Mouse (Mus musculus): ENCODE data around the gene Kcnip1. TPM values are rescaled to one million over a fixed set of nuclear protein-coding genes. Genes with fewer than 3 reads are reported as not detected.

Gene Kcnip1
- polyA plus RNA-seq, 1 experiment from 2014 or later = 1.1 TPM

GRCm38 (mm10) chr11:33869559-33869958 is 123.4 kb downstream of the Kcnip1 start:
- H3K4me1 ChIP-seq (ENCODE audit: insufficient read depth, low read length) = peaks cover 16% of the 10 kb centered on the region
- no peak overlapping the region for H3K4me2 ChIP-seq (replicated peaks; ENCODE audit: low read depth, low read length)
- no peaks in the 10 kb centered on the region for H3K36me3 ChIP-seq (ENCODE audit: insufficient read depth, low read length)
- H3K4me3 ChIP-seq (ENCODE audit: low read length) = no peak overlapping the region
- H3K27me3 ChIP-seq (ENCODE audit: insufficient read depth, low read length) = no peaks in the 10 kb centered on the region
- no peak overlapping the region for H3K9ac ChIP-seq (replicated peaks; ENCODE audit: low read length)
- H3K27ac ChIP-seq (ENCODE audit: low read length) = no peak overlapping the region
- 76% methylated on average over 3 of the region's 3 CpGs for WGBS
- no peaks in the 10 kb centered on the region for H3K9me3 ChIP-seq (ENCODE audit: low read length)
- no peak for ATAC-seq (ENCODE audit: low FRiP score, low TSS enrichment)

GRCm38 (mm10) chr11:33866775-33867174 is 126.2 kb downstream of the Kcnip1 start:
- H3K9me3 ChIP-seq (ENCODE audit: low read length) = no peaks in the 10 kb centered on the region
- no peak overlapping the region for H3K4me3 ChIP-seq (ENCODE audit: low read length)
- H3K4me1 ChIP-seq (ENCODE audit: insufficient read depth, low read length) = no peaks in the 10 kb centered on the region
- H3K9ac ChIP-seq (replicated peaks; ENCODE audit: low read length) = no peak overlapping the region
- no peaks in the 10 kb centered on the region for H3K36me3 ChIP-seq (ENCODE audit: insufficient read depth, low read length)
- no peak overlapping the region for H3K27ac ChIP-seq (ENCODE audit: low read length)
- no peaks in the 10 kb centered on the region for H3K27me3 ChIP-seq (ENCODE audit: insufficient read depth, low read length)
- no peak for ATAC-seq (ENCODE audit: low FRiP score, low TSS enrichment)
- H3K4me2 ChIP-seq (replicated peaks; ENCODE audit: low read depth, low read length) = no peak overlapping the region
- 70% methylated on average over 6 of the region's 6 CpGs for WGBS

GRCm38 (mm10) chr11:33864245-33864644 is 128.7 kb downstream of the Kcnip1 start:
- H3K9me3 ChIP-seq (ENCODE audit: low read length) = no peaks in the 10 kb centered on the region
- H3K27ac ChIP-seq (ENCODE audit: low read length) = no peak overlapping the region
- no peaks in the 10 kb centered on the region for H3K36me3 ChIP-seq (ENCODE audit: insufficient read depth, low read length)
- no peak for ATAC-seq (ENCODE audit: low FRiP score, low TSS enrichment)
- WGBS = 96% methylated on average over 4 of the region's 4 CpGs
- no peak overlapping the region for H3K9ac ChIP-seq (replicated peaks; ENCODE audit: low read length)
- 0 out of 2 replicates have a peak, but pooled peaks cover 2% of the 10 kb centered on the region for H3K4me1 ChIP-seq (ENCODE audit: insufficient read depth, low read length)
- H3K4me2 ChIP-seq (replicated peaks; ENCODE audit: low read depth, low read length) = no peak overlapping the region
- no peak overlapping the region for H3K4me3 ChIP-seq (ENCODE audit: low read length)
- no peaks in the 10 kb centered on the region for H3K27me3 ChIP-seq (ENCODE audit: insufficient read depth, low read length)

GRCm38 (mm10) chr11:33861823-33862222 is 131.1 kb downstream of the Kcnip1 start:
- H3K36me3 ChIP-seq (ENCODE audit: insufficient read depth, low read length) = no peaks in the 10 kb centered on the region
- H3K9me3 ChIP-seq (ENCODE audit: low read length) = no peaks in the 10 kb centered on the region
- no peak overlapping the region for H3K27ac ChIP-seq (ENCODE audit: low read length)
- no peak overlapping the region for H3K4me2 ChIP-seq (replicated peaks; ENCODE audit: low read depth, low read length)
- no peak for ATAC-seq (ENCODE audit: low FRiP score, low TSS enrichment)
- 0 out of 2 replicates have a peak, but pooled peaks cover 2% of the 10 kb centered on the region for H3K4me1 ChIP-seq (ENCODE audit: insufficient read depth, low read length)
- H3K9ac ChIP-seq (replicated peaks; ENCODE audit: low read length) = no peak overlapping the region
- H3K27me3 ChIP-seq (ENCODE audit: insufficient read depth, low read length) = no peaks in the 10 kb centered on the region
- H3K4me3 ChIP-seq (ENCODE audit: low read length) = no peak overlapping the region

- Histone ChIP-seq H3K9me3 (ENCODE audit: low read length) (no peaks in the 10 kb centered on the region), H3K36me3 (ENCODE audit: insufficient read depth, low read length) (no peaks in the 10 kb centered on the region), H3K4me3 (ENCODE audit: low read length) (no peak overlapping the region), H3K4me2 (replicated peaks; ENCODE audit: low read depth, low read length) (no peak overlapping the region), H3K27me3 (ENCODE audit: insufficient read depth, low read length) (no peaks in the 10 kb centered on the region), H3K4me1 (ENCODE audit: insufficient read depth, low read length) (0 out of 2 replicates have a peak, but pooled peaks cover 2% of the 10 kb centered on the region), H3K27ac (ENCODE audit: low read length) (no peak overlapping the region; the same call in 1 of the 2 replicates), H3K9ac (replicated peaks; ENCODE audit: low read length) (no peak overlapping the region)
- ATAC-seq (ENCODE audit: low FRiP score, low TSS enrichment) = no peak
- 72% methylated on average over 4 of the region's 4 CpGs for WGBS
Observed at GRCm38 (mm10) chr11:33860905-33861582, 131.9 kb downstream of the Kcnip1 start.

- peaks cover 20% of the 10 kb centered on the region for H3K27me3 ChIP-seq (ENCODE audit: insufficient read depth, low read length)
- no peak overlapping the region for H3K9ac ChIP-seq (replicated peaks; ENCODE audit: low read length)
- no peaks in the 10 kb centered on the region for H3K9me3 ChIP-seq (ENCODE audit: low read length)
- H3K36me3 ChIP-seq (ENCODE audit: insufficient read depth, low read length) = no peaks in the 10 kb centered on the region
- ATAC-seq (ENCODE audit: low FRiP score, low TSS enrichment) = peak; percentile 87
- H3K27ac ChIP-seq (ENCODE audit: low read length) = no peak overlapping the region
- H3K4me3 ChIP-seq (ENCODE audit: low read length) = no peak overlapping the region
- H3K4me1 ChIP-seq (ENCODE audit: insufficient read depth, low read length) = peaks cover 10% of the 10 kb centered on the region; the same call in 1 of the 2 replicates
- 22% methylated on average over 11 of the region's 11 CpGs for WGBS
- H3K4me2 ChIP-seq (replicated peaks; ENCODE audit: low read depth, low read length) = no peak overlapping the region
Observed at GRCm38 (mm10) chr11:33849614-33850013, 143.3 kb downstream of the Kcnip1 start.

GRCm38 (mm10) chr11:33848685-33849084 is 144.3 kb downstream of the Kcnip1 start:
- H3K36me3 ChIP-seq (ENCODE audit: insufficient read depth, low read length) = no peaks in the 10 kb centered on the region
- H3K4me2 ChIP-seq (replicated peaks; ENCODE audit: low read depth, low read length) = no peak overlapping the region
- H3K9ac ChIP-seq (replicated peaks; ENCODE audit: low read length) = no peak overlapping the region
- WGBS = 95% methylated on average over 3 of the region's 3 CpGs
- no peak overlapping the region for H3K27ac ChIP-seq (ENCODE audit: low read length)
- H3K9me3 ChIP-seq (ENCODE audit: low read length) = no peaks in the 10 kb centered on the region
- H3K4me3 ChIP-seq (ENCODE audit: low read length) = no peak overlapping the region
- H3K4me1 ChIP-seq (ENCODE audit: insufficient read depth, low read length) = peaks cover 10% of the 10 kb centered on the region; the same call in 1 of the 2 replicates
- H3K27me3 ChIP-seq (ENCODE audit: insufficient read depth, low read length) = peaks cover 27% of the 10 kb centered on the region
- no peak for ATAC-seq (ENCODE audit: low FRiP score, low TSS enrichment)

GRCm38 (mm10) chr11:33845931-33846330 is 147.0 kb downstream of the Kcnip1 start:
- H3K9me3 ChIP-seq (ENCODE audit: low read length) = no peaks in the 10 kb centered on the region
- peaks cover 51% of the 10 kb centered on the region for H3K27me3 ChIP-seq (ENCODE audit: insufficient read depth, low read length)
- H3K36me3 ChIP-seq (ENCODE audit: insufficient read depth, low read length) = no peaks in the 10 kb centered on the region
- H3K4me2 ChIP-seq (replicated peaks; ENCODE audit: low read depth, low read length) = no peak overlapping the region
- ATAC-seq (ENCODE audit: low FRiP score, low TSS enrichment) = no peak
- peaks cover 14% of the 10 kb centered on the region; the same call in 1 of the 2 replicates for H3K4me1 ChIP-seq (ENCODE audit: insufficient read depth, low read length)
- H3K9ac ChIP-seq (replicated peaks; ENCODE audit: low read length) = no peak overlapping the region
- no peak overlapping the region for H3K27ac ChIP-seq (ENCODE audit: low read length)
- 51% methylated on average over 5 of the region's 5 CpGs for WGBS
- no peak overlapping the region for H3K4me3 ChIP-seq (ENCODE audit: low read length)

GRCm38 (mm10) chr11:33843294-33843864 is 149.6 kb downstream of the Kcnip1 start:
- H3K27me3 ChIP-seq (ENCODE audit: insufficient read depth, low read length) = peaks cover 54% of the 10 kb centered on the region
- WGBS = under 1% methylated on average over 36 of the region's 52 CpGs
- H3K9ac ChIP-seq (replicated peaks; ENCODE audit: low read length) = peak overlapping the region; percentile 45
- peaks cover 3% of the 10 kb centered on the region; the same call in 1 of the 2 replicates for H3K4me1 ChIP-seq (ENCODE audit: insufficient read depth, low read length)
- peak overlapping the region; percentile 48 for H3K4me3 ChIP-seq (ENCODE audit: low read length)
- peak; percentile 74 for ATAC-seq (ENCODE audit: low FRiP score, low TSS enrichment)
- no peak overlapping the region for H3K27ac ChIP-seq (ENCODE audit: low read length)
- H3K4me2 ChIP-seq (replicated peaks; ENCODE audit: low read depth, low read length) = peak overlapping the region; percentile 83
- H3K9me3 ChIP-seq (ENCODE audit: low read length) = no peaks in the 10 kb centered on the region
- H3K36me3 ChIP-seq (ENCODE audit: insufficient read depth, low read length) = no peaks in the 10 kb centered on the region

GRCm38 (mm10) chr11:33839049-33839448 is 153.9 kb downstream of the Kcnip1 start:
- 80% methylated on average over 3 of the region's 3 CpGs for WGBS

More at GRCm38 (mm10) chr11:33839049-33839448, 153.9 kb downstream of the Kcnip1 start:
- no peak overlapping the region for H3K9ac ChIP-seq (replicated peaks; ENCODE audit: low read length)
- peaks cover 28% of the 10 kb centered on the region for H3K27me3 ChIP-seq (ENCODE audit: insufficient read depth, low read length)
- H3K9me3 ChIP-seq (ENCODE audit: low read length) = no peaks in the 10 kb centered on the region
- no peak overlapping the region for H3K4me2 ChIP-seq (replicated peaks; ENCODE audit: low read depth, low read length)
- peaks cover 3% of the 10 kb centered on the region; the same call in 1 of the 2 replicates for H3K4me1 ChIP-seq (ENCODE audit: insufficient read depth, low read length)
- H3K36me3 ChIP-seq (ENCODE audit: insufficient read depth, low read length) = no peaks in the 10 kb centered on the region
- no peak overlapping the region for H3K27ac ChIP-seq (ENCODE audit: low read length)
- ATAC-seq (ENCODE audit: low FRiP score, low TSS enrichment) = no peak
- no peak overlapping the region for H3K4me3 ChIP-seq (ENCODE audit: low read length)

Data from kidney, embryonic 16.5 days (tissue).